Mouse (Mus musculus): ENCODE data around the gene Arnt. TPM values are rescaled to one million over a fixed set of nuclear protein-coding genes. Genes with fewer than 3 reads are reported as not detected.
A peak's percentile ranks its signal among the peaks of the same experiment; 100 is the strongest.
"Not testable (repeated sequence)": the region's sequence is repeated elsewhere in the genome, so short reads cannot be mapped to it uniquely, and the experiment has no call there.

The Arnt gene
- total RNA-seq, 1 experiment from 2014 or later = 31.3 TPM

- ATAC-seq (replicated peaks; ENCODE audit: low read depth, poor library complexity, severe bottlenecking) = no peak
Observed at GRCm38 (mm10) chr3:95521168-95521567, 87.0 kb downstream of the Arnt start.

GRCm38 (mm10) chr3:95523662-95524061 lies 89.5 kb downstream of the Arnt start:
- ATAC-seq (replicated peaks; ENCODE audit: low read depth, poor library complexity, severe bottlenecking) = peak; percentile 71

- ATAC-seq (replicated peaks; ENCODE audit: low read depth, poor library complexity, severe bottlenecking) = no peak
Observed at GRCm38 (mm10) chr3:95524673-95525072, 90.5 kb downstream of the Arnt start.

GRCm38 (mm10) chr3:95526111-95526510 lies 91.9 kb downstream of the Arnt start:
- no peak for ATAC-seq (replicated peaks; ENCODE audit: low read depth, poor library complexity, severe bottlenecking)

- ATAC-seq (replicated peaks; ENCODE audit: low read depth, poor library complexity, severe bottlenecking) = peak; percentile 20
Observed at GRCm38 (mm10) chr3:95526622-95527211, 92.5 kb downstream of the Arnt start, which contains the start of gene Ctss. Gene Ctss (plus strand): TSS chr3:95526786.

GRCm38 (mm10) chr3:95529814-95530213 lies 95.6 kb downstream of the Arnt start:
- ATAC-seq (replicated peaks; ENCODE audit: low read depth, poor library complexity, severe bottlenecking) = peak; percentile 96

- ATAC-seq (replicated peaks; ENCODE audit: low read depth, poor library complexity, severe bottlenecking) = no peak
Observed at GRCm38 (mm10) chr3:95531025-95531424, 96.8 kb downstream of the Arnt start.

GRCm38 (mm10) chr3:95533364-95533763 lies 99.2 kb downstream of the Arnt start:
- no peak for ATAC-seq (replicated peaks; ENCODE audit: low read depth, poor library complexity, severe bottlenecking)

GRCm38 (mm10) chr3:95534927-95535326 lies 100.7 kb downstream of the Arnt start:
- ATAC-seq (replicated peaks; ENCODE audit: low read depth, poor library complexity, severe bottlenecking) = no peak

GRCm38 (mm10) chr3:95538936-95539335 lies 104.7 kb downstream of the Arnt start:
- no peak for ATAC-seq (replicated peaks; ENCODE audit: low read depth, poor library complexity, severe bottlenecking)

- no peak for ATAC-seq (replicated peaks; ENCODE audit: low read depth, poor library complexity, severe bottlenecking)
Observed at GRCm38 (mm10) chr3:95539837-95540236, 105.6 kb downstream of the Arnt start.

GRCm38 (mm10) chr3:95541186-95541585 lies 107.0 kb downstream of the Arnt start:
- not testable (repeated sequence) for ATAC-seq (replicated peaks; ENCODE audit: low read depth, poor library complexity, severe bottlenecking)

GRCm38 (mm10) chr3:95542171-95542570 lies 108.0 kb downstream of the Arnt start:
- ATAC-seq (replicated peaks; ENCODE audit: low read depth, poor library complexity, severe bottlenecking) = no peak

GRCm38 (mm10) chr3:95542981-95543380 lies 108.8 kb downstream of the Arnt start:
- no peak for ATAC-seq (replicated peaks; ENCODE audit: low read depth, poor library complexity, severe bottlenecking)

Other genes starting within 250 kb of the Arnt start
- 50.1 and 53.9 TPM in 2 replicates for gene Gabpb2, start 216.5 kb upstream of the Arnt start, total RNA-seq (2017)
- 55.4 and 57.6 TPM in 2 replicates for gene Cdc42se1, start 205.7 kb upstream of the Arnt start, total RNA-seq (2017)
- 7.9 and 9.2 TPM in 2 replicates for gene Mllt11, start 202.2 kb upstream of the Arnt start, total RNA-seq (2017)
- 0.64 and 0.82 TPM in 2 replicates for gene Gm128, start 192.8 kb upstream of the Arnt start, total RNA-seq (2017)
- not detected in 2 replicates for gene Bnipl, start 183.2 kb upstream of the Arnt start, total RNA-seq (2017)
- gene Mindy1, start 153.0 kb upstream of the Arnt start, total RNA-seq (2017) = 26.2 and 31.4 TPM in 2 replicates
- gene Prune1, start 152.3 kb upstream of the Arnt start, total RNA-seq (2017) = 8.4 and 10.3 TPM in 2 replicates
- gene Anxa9, start 127.2 kb upstream of the Arnt start, total RNA-seq (2017) = 5.9 and 12.1 TPM in 2 replicates
- 94.9 and 102 TPM in 2 replicates for gene Cers2, start 119.6 kb upstream of the Arnt start, total RNA-seq (2017)
- 35.8 and 44.9 TPM in 2 replicates for gene Setdb1, start 77.2 kb upstream of the Arnt start, total RNA-seq (2017)
- gene 4930558C23Rik, start 31.5 kb upstream of the Arnt start, total RNA-seq (2017) = not detected in 2 replicates
- gene Ctsk, start 64.9 kb downstream of the Arnt start, total RNA-seq (2017) = not detected in 2 replicates
- 74.8 and 75.3 TPM in 2 replicates for gene Ctss, start 92.4 kb downstream of the Arnt start, total RNA-seq (2017)
- gene Hormad1, start 125.3 kb downstream of the Arnt start, total RNA-seq (2017) = not detected in 2 replicates
- gene Golph3l, start 154.5 kb downstream of the Arnt start, total RNA-seq (2017) = 65.9 and 72.7 TPM in 2 replicates
- 79.4 and 79.7 TPM in 2 replicates for gene Ensa, start 190.6 kb downstream of the Arnt start, total RNA-seq (2017)
- 141 and 159 TPM in 2 replicates for gene Mcl1, start 224.4 kb downstream of the Arnt start, total RNA-seq (2017)